Mouse (Mus musculus) limb, embryonic 12.5 days (tissue): ENCODE measurements around the gene Fbxw25. TPM values are rescaled to one million over a fixed set of nuclear protein-coding genes. Genes with fewer than 3 reads are reported as not detected.
"Not testable (repeated sequence)": the region's sequence is repeated elsewhere in the genome, so short reads cannot be mapped to it uniquely, and the experiment has no call there.

Source experiments
- ATAC-seq: fragments of 200-750 bp; cut with Nextera tagmentation; 2 replicates; pipeline ENCODE4 v1.8.0; 2017; ENCODE audit warnings: low read depth, moderate TSS enrichment; ENCODE audit not compliant: insufficient number of reproducible peaks, insufficient read depth, low FRiP score, low TSS enrichment
- H3K27ac ChIP-seq: fragments of 300-500 bp; sonication (generic); 2 replicates; pipeline ENCODE4 v1.5.1; 2016; ENCODE audit warnings: mild to moderate bottlenecking, moderate library complexity
- H3K27me3 ChIP-seq: fragments of 300-500 bp; sonication (generic); 2 replicates; pipeline ENCODE4 v1.6.1; 2016; ENCODE audit warnings: mild to moderate bottlenecking, moderate library complexity
- H3K36me3 ChIP-seq: fragments of 300-500 bp; sonication (generic); 2 replicates; pipeline ENCODE4 v1.6.1; 2016; ENCODE audit warnings: mild to moderate bottlenecking, moderate library complexity
- H3K4me1 ChIP-seq: fragments of 300-500 bp; sonication (generic); replicated peaks from 2 replicates; pipeline ENCODE4 v1.6.1; 2016
- H3K4me2 ChIP-seq: fragments of 300-500 bp; sonication (generic); 2 replicates; pipeline ENCODE4 v1.6.1; 2016; ENCODE audit warnings: mild to moderate bottlenecking, moderate library complexity
- H3K4me3 ChIP-seq: fragments of 300-500 bp; sonication (generic); replicated peaks from 2 replicates; pipeline ENCODE4 v1.5.1; 2016; ENCODE audit warnings: mild to moderate bottlenecking
- H3K9ac ChIP-seq: fragments of 300-500 bp; sonication (generic); replicated peaks from 2 replicates; pipeline ENCODE4 v1.6.1; 2016; ENCODE audit warnings: mild to moderate bottlenecking, moderate library complexity
- H3K9me3 ChIP-seq: fragments of 300-500 bp; sonication (generic); 2 replicates; pipeline ENCODE4 v1.6.1; 2016; ENCODE audit warnings: mild to moderate bottlenecking, moderate library complexity
- WGBS: fragments of 180-500 bp; shearing (Covaris S2); methylation state at CpG from one replicate; pipeline ENCODE4 v1.1.7; 2016; 5-methylcytosine and 5-hydroxymethylcytosine counted together
- polyA plus RNA-seq: library from polyadenylated mRNA; unstranded; fragments of >200 nt; fragmentation: Nextera tagmentation; extraction: Ambion mirVana; gene quantifications from 2 replicates; pipeline ENCODE4 v1.2.1, GENCODE M21; 2016

The Fbxw25 gene
- polyA plus RNA-seq, result not detected in 2 replicates

GRCm38 (mm10) chr9:109664552-109664951, at the start of gene Fbxw25:
Fbxw25 (minus strand) TSS chr9:109664652.
- H3K4me1 ChIP-seq, H3K4me3 ChIP-seq, H3K9me3 ChIP-seq, H3K4me2 ChIP-seq, H3K27ac ChIP-seq, H3K27me3 ChIP-seq, H3K9ac ChIP-seq, H3K36me3 ChIP-seq, ATAC-seq: not testable (repeated sequence)
- WGBS, result 67% methylated on average over 2 of the region's 2 CpGs

- not testable (repeated sequence) for H3K27ac ChIP-seq, H3K4me2 ChIP-seq, H3K9me3 ChIP-seq, ATAC-seq, H3K27me3 ChIP-seq, H3K9ac ChIP-seq, H3K4me1 ChIP-seq, H3K36me3 ChIP-seq, H3K4me3 ChIP-seq
- 72% methylated on average over 4 of the region's 4 CpGs for WGBS
Observed at GRCm38 (mm10) chr9:109702600-109702999, 38.1 kb upstream of the Fbxw25 start, which contains the start of gene Fbxw18. Fbxw18 (minus strand) TSS chr9:109702700.

GRCm38 (mm10) chr9:109685299-109685698, 20.8 kb upstream of the Fbxw25 start:
- Histone ChIP-seq H3K27ac (no peak overlapping the region), H3K4me3 (no peak overlapping the region), H3K36me3 (no peaks in the 10 kb centered on the region), H3K27me3 (no peaks in the 10 kb centered on the region), H3K9me3 (no peaks in the 10 kb centered on the region), H3K4me1 (no peaks in the 10 kb centered on the region), H3K4me2 (no peak overlapping the region), H3K9ac (no peak overlapping the region)
- WGBS, result 4% methylated on average over 1 of the region's 1 CpGs
- ATAC-seq, result no peak

GRCm38 (mm10) chr9:109625957-109626356, 38.5 kb downstream of the Fbxw25 start, which contains the start of gene Fbxw24:
Fbxw24 (minus strand) TSS chr9:109626057.
- H3K27me3 ChIP-seq, ATAC-seq, H3K9ac ChIP-seq, H3K36me3 ChIP-seq, H3K4me1 ChIP-seq, H3K9me3 ChIP-seq, H3K4me2 ChIP-seq, H3K4me3 ChIP-seq, H3K27ac ChIP-seq: not testable (repeated sequence)
- 86% methylated on average over 2 of the region's 2 CpGs for WGBS

- not testable (repeated sequence) for H3K4me1 ChIP-seq, H3K4me3 ChIP-seq, H3K9me3 ChIP-seq, H3K27me3 ChIP-seq, H3K36me3 ChIP-seq, H3K27ac ChIP-seq, H3K4me2 ChIP-seq, H3K9ac ChIP-seq, ATAC-seq
- 48% methylated on average over 5 of the region's 5 CpGs for WGBS
Observed at GRCm38 (mm10) chr9:109606837-109607236, 57.6 kb downstream of the Fbxw25 start.

GRCm38 (mm10) chr9:109602128-109602527, 62.3 kb downstream of the Fbxw25 start:
- H3K9ac ChIP-seq, H3K4me1 ChIP-seq, ATAC-seq, H3K36me3 ChIP-seq, H3K4me3 ChIP-seq, H3K27ac ChIP-seq, H3K9me3 ChIP-seq, H3K4me2 ChIP-seq, H3K27me3 ChIP-seq: not testable (repeated sequence)
- WGBS, result 55% methylated on average over 2 of the region's 2 CpGs

- no peaks in the 10 kb centered on the region for H3K27me3 ChIP-seq
- no peaks in the 10 kb centered on the region for H3K36me3 ChIP-seq
- H3K4me1 ChIP-seq, result no peaks in the 10 kb centered on the region
- no peak for ATAC-seq
- no peaks in the 10 kb centered on the region for H3K9me3 ChIP-seq
- H3K4me2 ChIP-seq, result no peak overlapping the region
- H3K9ac ChIP-seq, result no peak overlapping the region
- no peak overlapping the region for H3K4me3 ChIP-seq
- no peak overlapping the region for H3K27ac ChIP-seq
Observed at GRCm38 (mm10) chr9:109597226-109597625, 67.2 kb downstream of the Fbxw25 start.

Other genes starting within 250 kb of the Fbxw25 start
- gene Fbxw16, start 215.5 kb downstream of the Fbxw25 start, polyA plus RNA-seq, result not detected in 2 replicates
- gene Fbxw19, start 168.8 kb downstream of the Fbxw25 start, polyA plus RNA-seq, result not detected in 2 replicates
- not detected in 2 replicates for gene Fbxw15, start 96.4 kb downstream of the Fbxw25 start, polyA plus RNA-seq
- gene Fbxw24, start 38.6 kb downstream of the Fbxw25 start, polyA plus RNA-seq, result not detected in 2 replicates
- not detected in 2 replicates for gene Fbxw18, start 38.0 kb upstream of the Fbxw25 start, polyA plus RNA-seq
- not detected in 2 replicates for gene Fbxw26, start 81.4 kb upstream of the Fbxw25 start, polyA plus RNA-seq
- gene Fbxw27, start 126.0 kb upstream of the Fbxw25 start, polyA plus RNA-seq, result not detected in 2 replicates
- gene Spink8, start 147.6 kb upstream of the Fbxw25 start, polyA plus RNA-seq, result not detected in 2 replicates
- gene Nme6, start 168.1 kb upstream of the Fbxw25 start, polyA plus RNA-seq, result 77.0 and 80.5 TPM in 2 replicates
- 0.49 and 0.76 TPM in 2 replicates for gene Camp, start 185.0 kb upstream of the Fbxw25 start, polyA plus RNA-seq
- gene Cdc25a, start 210.9 kb upstream of the Fbxw25 start, polyA plus RNA-seq, result 49.5 and 55.5 TPM in 2 replicates